Mouse (Mus musculus) heart, embryonic 13.5 days (tissue): Measurements from ENCODE around the gene Myzap. TPM values are rescaled to one million over a fixed set of nuclear protein-coding genes. Genes with fewer than 3 reads are reported as not detected.
"Not testable (repeated sequence)": the region's sequence is repeated elsewhere in the genome, so short reads cannot be mapped to it uniquely, and the experiment has no call there.

Experiments used
- ATAC-seq: fragments of 200-750 bp; cut with Nextera tagmentation; 2 replicates; pipeline ENCODE4 v1.8.0; 2017; ENCODE audit warnings: moderate TSS enrichment; ENCODE audit not compliant: insufficient number of reproducible peaks, low FRiP score, low TSS enrichment; ENCODE audit errors: extremely low read depth
- H3K27ac ChIP-seq: fragments of 300-500 bp; sonication (generic); replicated peaks from 2 replicates; pipeline ENCODE4 v1.5.1; 2015; ENCODE audit warnings: moderate library complexity, mild to moderate bottlenecking, inconsistent platforms
- H3K27me3 ChIP-seq: fragments of 300-500 bp; sonication (generic); replicated peaks from 2 replicates; pipeline ENCODE4 v1.6.1; 2015; ENCODE audit warnings: mild to moderate bottlenecking, inconsistent platforms
- H3K36me3 ChIP-seq: fragments of 300-500 bp; sonication (generic); 2 replicates; pipeline ENCODE4 v1.6.1; 2015; ENCODE audit warnings: mild to moderate bottlenecking, inconsistent platforms
- H3K4me1 ChIP-seq: fragments of 300-500 bp; sonication (generic); 2 replicates; pipeline ENCODE4 v1.6.1; 2015; ENCODE audit warnings: inconsistent platforms
- H3K4me2 ChIP-seq: fragments of 300-500 bp; sonication (generic); 2 replicates; pipeline ENCODE4 v1.6.1; 2015; ENCODE audit warnings: inconsistent platforms, mild to moderate bottlenecking, moderate library complexity
- H3K4me3 ChIP-seq: fragments of 300-500 bp; sonication (generic); 2 replicates; pipeline ENCODE4 v1.5.1; 2015; ENCODE audit warnings: moderate library complexity, mild to moderate bottlenecking, inconsistent platforms
- H3K9ac ChIP-seq: fragments of 300-500 bp; sonication (generic); 2 replicates; pipeline ENCODE4 v1.6.1; 2015; ENCODE audit warnings: inconsistent platforms, mild to moderate bottlenecking, moderate library complexity
- H3K9me3 ChIP-seq: fragments of 300-500 bp; sonication (generic); 2 replicates; pipeline ENCODE4 v1.6.1; 2016; ENCODE audit warnings: inconsistent platforms
- WGBS: fragments of 180-500 bp; shearing (Covaris S2); methylation state at CpG from one replicate; pipeline ENCODE4 v1.1.7; 2015; ENCODE audit warnings: mixed read lengths; 5-methylcytosine and 5-hydroxymethylcytosine counted together
- polyA plus RNA-seq: library from polyadenylated mRNA; unstranded; fragments of >200 nt; fragmentation: Nextera tagmentation; extraction: Ambion mirVana; gene quantifications from 2 replicates; pipeline ENCODE4 v1.2.1, GENCODE M21; 2015

Gene Myzap
- polyA plus RNA-seq, 1 experiment from 2014 or later: 72.1 TPM

DNA sequence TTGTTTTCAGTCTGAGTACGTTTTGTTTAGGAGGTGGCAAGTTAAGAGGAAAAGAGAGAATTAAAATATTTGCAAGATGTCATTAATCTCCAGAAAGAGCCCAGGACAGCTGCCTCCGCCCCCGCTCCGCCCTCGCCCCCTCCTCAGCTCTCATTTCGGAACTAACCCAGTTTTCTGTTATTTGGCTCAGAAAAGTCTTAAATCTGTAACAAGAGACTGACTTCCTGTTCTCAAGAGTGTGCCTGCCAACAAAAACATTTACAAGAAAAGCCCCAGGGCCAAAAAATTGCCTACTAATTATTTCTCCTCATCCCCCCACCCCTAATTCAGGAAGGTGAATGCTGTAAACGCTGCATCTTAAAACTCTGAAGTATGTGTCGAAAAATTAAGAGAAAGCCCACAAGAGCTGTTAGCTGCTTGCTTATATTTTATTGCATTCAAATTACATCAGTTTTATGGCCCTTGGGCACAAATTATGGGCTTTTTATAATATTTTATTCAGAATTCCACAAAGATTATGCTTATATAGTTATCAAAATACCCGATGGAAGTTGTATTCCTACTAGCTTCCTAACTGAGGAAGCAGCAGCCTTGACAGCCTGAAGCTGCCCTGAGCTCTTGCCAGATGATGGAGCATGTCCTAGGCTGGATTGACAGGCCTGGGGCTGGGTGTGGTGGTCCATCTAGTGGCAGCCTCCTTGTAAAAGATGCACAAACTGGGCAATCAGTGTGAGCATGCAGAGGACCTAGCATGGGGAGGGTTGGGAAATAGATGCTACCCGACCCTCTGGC lies 93.6 kb downstream of the Myzap start:
- no peak overlapping the region for H3K4me2 ChIP-seq
- 45% methylated on average over 10 of the region's 10 CpGs for WGBS
- ATAC-seq: no peak

DNA sequence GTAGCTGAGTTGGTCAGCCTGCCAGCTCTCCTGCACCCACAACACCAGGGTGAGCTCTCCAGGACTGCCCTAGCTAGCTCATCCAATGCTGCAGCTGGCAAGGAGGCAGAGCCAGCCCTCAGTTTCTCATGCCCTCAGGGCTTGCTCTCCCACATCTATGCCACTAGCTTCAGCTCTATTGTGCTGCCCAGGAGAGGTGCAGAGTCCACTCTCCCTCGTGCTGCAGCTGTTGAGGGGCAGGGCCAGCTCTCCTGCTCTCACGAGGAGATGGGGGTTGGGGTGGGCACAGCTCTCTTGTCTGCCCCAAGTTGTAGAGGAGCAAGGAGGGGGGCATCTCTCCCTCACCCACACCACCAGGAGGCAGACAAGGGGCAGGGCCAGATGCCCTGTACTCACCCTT lies 95.5 kb downstream of the Myzap start:
- WGBS: 50% methylated on average over 2 of the region's 2 CpGs
- peaks cover 33% of the 10 kb centered on the region for H3K4me1 ChIP-seq
- no peak overlapping the region for H3K4me3 ChIP-seq
- H3K27me3 ChIP-seq: no peaks in the 10 kb centered on the region
- no peak for ATAC-seq
- H3K36me3 ChIP-seq: peaks cover 10% of the 10 kb centered on the region
- H3K4me2 ChIP-seq: no peak overlapping the region
- no peak overlapping the region for H3K27ac ChIP-seq
- H3K9me3 ChIP-seq: no peaks in the 10 kb centered on the region
- no peak overlapping the region for H3K9ac ChIP-seq

More for the DNA sequence above, 93.6 kb downstream of the Myzap start:
- no peaks in the 10 kb centered on the region for H3K27me3 ChIP-seq
- H3K27ac ChIP-seq: peak overlapping the region; percentile 54; the same call in 1 of the 2 replicates
- H3K4me1 ChIP-seq: peaks cover 28% of the 10 kb centered on the region
- H3K9ac ChIP-seq: no peak overlapping the region
- peaks cover 26% of the 10 kb centered on the region for H3K36me3 ChIP-seq
- no peak overlapping the region for H3K4me3 ChIP-seq
- H3K9me3 ChIP-seq: no peaks in the 10 kb centered on the region

DNA sequence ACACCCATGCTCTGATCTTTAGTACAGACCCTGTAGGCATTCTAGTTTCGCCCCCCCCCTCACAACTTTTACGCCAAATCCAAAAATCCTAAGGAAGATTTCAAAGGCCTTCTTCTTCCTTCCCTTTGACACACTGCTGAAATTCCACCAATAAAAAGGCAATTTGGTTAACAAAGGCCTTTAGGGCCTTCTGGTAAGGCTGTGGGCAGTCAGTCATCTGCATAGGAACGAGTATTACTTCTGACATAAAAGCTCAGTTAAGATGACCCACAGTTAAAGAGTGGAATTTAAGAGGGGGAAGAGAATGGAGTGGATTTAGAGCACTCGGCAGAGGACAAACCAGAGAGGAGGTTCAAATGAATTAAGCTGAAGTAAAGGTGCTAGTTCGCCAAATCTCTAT lies 98.4 kb downstream of the Myzap start:
- H3K9me3 ChIP-seq: no peaks in the 10 kb centered on the region
- H3K27ac ChIP-seq: no peak overlapping the region
- H3K36me3 ChIP-seq: no peaks in the 10 kb centered on the region
- peaks cover 29% of the 10 kb centered on the region for H3K4me1 ChIP-seq
- WGBS: 79% methylated on average over 5 of the region's 5 CpGs
- ATAC-seq: no peak
- H3K4me2 ChIP-seq: no peak overlapping the region
- no peak overlapping the region for H3K9ac ChIP-seq
- no peak overlapping the region for H3K4me3 ChIP-seq
- no peaks in the 10 kb centered on the region for H3K27me3 ChIP-seq

DNA sequence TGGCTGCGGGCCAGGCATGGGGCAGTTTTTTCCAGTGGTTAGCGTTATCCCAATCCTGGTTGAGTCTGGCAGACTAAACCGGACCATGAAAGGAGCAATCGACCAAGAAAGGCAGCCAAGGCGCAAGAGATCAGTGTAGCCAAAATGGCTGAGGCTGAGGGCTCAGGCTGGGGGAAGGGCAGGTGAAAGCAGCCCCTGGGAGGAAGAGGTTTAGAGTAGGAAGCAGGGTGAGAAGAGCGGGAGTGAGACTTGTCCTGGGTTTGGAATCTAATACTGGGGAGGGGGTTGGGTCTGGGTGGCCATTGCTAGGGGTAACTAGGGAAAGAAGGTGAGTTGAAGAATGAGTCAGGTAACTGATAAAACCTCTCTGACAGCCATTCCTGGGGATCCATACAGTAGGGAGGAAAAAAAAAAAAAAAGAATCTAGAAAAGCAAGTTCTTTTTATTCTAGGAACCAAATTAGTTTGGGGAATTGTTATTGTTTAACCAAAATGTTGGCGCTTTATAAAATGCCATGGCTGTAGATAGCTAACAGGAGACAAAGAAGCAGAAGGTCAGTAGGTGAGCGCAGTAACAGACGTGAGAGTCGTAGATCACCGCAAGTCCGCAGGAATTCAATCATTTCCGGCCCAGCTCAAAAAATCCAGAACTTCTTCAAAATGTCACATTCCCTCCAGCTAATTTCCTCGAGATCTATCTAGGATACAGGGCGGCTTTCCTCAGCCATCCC lies 99.7 kb downstream of the Myzap start:
- H3K4me3 ChIP-seq: no peak overlapping the region
- H3K27me3 ChIP-seq: no peaks in the 10 kb centered on the region
- no peak overlapping the region for H3K27ac ChIP-seq
- H3K4me2 ChIP-seq: no peak overlapping the region
- 70% methylated on average over 15 of the region's 15 CpGs for WGBS
- no peaks in the 10 kb centered on the region for H3K9me3 ChIP-seq
- H3K36me3 ChIP-seq: no peaks in the 10 kb centered on the region
- H3K9ac ChIP-seq: no peak overlapping the region
- ATAC-seq: no peak
- H3K4me1 ChIP-seq: peaks cover 24% of the 10 kb centered on the region

DNA sequence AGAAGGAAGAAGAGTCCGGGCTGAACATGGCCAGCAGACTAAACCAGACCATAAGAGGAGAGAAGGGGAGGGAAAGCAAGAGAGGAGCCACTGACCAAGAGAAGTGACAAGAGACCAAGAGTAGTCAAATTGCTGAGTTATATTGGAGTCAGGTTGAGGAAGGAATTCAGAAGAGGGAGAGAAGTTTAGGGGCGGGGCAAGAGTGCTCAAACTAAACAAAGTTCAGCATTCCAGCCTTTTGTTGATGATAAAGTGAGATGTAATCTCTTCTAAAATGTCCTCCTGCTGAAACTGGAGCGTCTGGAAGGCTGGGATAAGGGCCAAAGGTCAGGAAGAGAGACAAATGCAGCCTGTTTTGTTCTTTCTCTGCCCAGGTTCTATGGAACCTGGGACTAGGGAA lies 102.1 kb downstream of the Myzap start:
- no peaks in the 10 kb centered on the region for H3K36me3 ChIP-seq
- no peak for ATAC-seq
- H3K4me3 ChIP-seq: no peak overlapping the region
- H3K27me3 ChIP-seq: no peaks in the 10 kb centered on the region
- H3K9me3 ChIP-seq: no peaks in the 10 kb centered on the region
- H3K9ac ChIP-seq: no peak overlapping the region
- H3K27ac ChIP-seq: no peak overlapping the region
- peaks cover 21% of the 10 kb centered on the region for H3K4me1 ChIP-seq
- WGBS: 51% methylated on average over 3 of the region's 3 CpGs
- no peak overlapping the region for H3K4me2 ChIP-seq

DNA sequence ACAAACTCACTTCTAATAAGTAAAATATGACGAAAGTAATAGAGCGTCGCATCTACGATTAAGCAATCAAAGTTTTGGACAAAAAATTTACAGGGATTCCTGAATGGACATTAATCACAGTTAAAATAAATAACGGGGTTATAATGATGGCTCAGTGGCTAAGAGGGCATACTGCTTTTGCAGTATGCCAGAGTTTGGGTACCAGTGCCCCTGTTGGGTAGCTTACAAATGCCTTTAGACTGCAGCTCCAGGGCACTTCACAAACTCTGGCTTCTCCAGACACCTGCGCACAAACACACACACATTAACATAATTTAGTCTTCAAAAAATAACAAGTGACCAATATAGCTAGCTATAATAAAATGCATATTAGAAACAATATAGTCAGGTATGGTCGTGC lies 106.0 kb downstream of the Myzap start:
- WGBS: 43% methylated on average over 7 of the region's 7 CpGs
- peak overlapping the region; percentile 100 for H3K4me3 ChIP-seq
- H3K9ac ChIP-seq: peak overlapping the region; percentile 100; the same call in 1 of the 2 replicates
- no peak for ATAC-seq
- peaks cover 29% of the 10 kb centered on the region for H3K36me3 ChIP-seq
- H3K9me3 ChIP-seq: no peaks in the 10 kb centered on the region
- H3K4me1 ChIP-seq: peaks cover 29% of the 10 kb centered on the region
- peak overlapping the region; percentile 99 for H3K27ac ChIP-seq
- H3K27me3 ChIP-seq: no peaks in the 10 kb centered on the region
- peak overlapping the region; percentile 73 for H3K4me2 ChIP-seq

DNA sequence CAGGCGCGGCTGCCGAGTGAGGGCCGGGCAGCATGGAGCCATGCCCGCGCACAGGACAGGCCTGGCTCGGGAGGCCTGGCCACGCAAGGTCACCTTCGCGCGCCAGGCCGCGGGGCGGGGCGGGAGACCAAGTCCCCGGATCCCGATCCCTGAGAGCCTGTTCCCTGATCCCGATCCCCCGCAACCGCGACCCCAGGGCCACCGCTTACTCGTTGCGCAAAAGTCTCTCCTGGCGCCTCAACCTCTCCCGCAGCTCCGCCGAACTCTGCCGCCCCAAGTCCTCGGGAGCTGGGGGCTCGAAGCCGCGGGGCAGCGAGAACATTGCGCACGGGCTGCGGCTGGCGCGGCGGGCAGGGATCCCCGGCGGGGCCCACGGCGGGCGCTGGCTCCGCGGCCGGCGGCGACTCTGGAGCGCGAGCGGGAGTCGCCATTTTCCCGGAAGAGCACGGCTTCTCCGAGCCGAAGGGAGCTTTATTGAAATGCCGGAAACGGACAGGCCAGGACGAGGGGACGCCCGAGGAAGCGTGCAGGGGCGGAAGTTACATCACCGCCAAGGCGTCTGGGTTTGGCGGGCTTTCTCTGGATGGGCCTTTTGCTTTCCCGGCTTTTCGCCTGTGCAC lies 106.6 kb downstream of the Myzap start, which contains the start of gene Polr2m:
TSS of gene Polr2m (minus strand) at position 461 of the 620 bp plus-strand sequence.
- under 1% methylated on average over 70 of the region's 70 CpGs for whole genome bisulfite sequencing
- H3K27ac ChIP-seq: peak within 1 kb of the TSS; percentile 99
- ATAC-seq: peak; percentile 87
- H3K27me3 ChIP-seq: no peaks in the 10 kb centered on the region
- H3K9me3 ChIP-seq: no peaks in the 10 kb centered on the region
- H3K4me3 ChIP-seq: peak within 1 kb of the TSS; percentile 100
- peaks cover 34% of the 10 kb centered on the region for H3K36me3 ChIP-seq
- H3K4me2 ChIP-seq: peak within 1 kb of the TSS; percentile 73
- H3K4me1 ChIP-seq: peaks cover 34% of the 10 kb centered on the region
- peak within 1 kb of the TSS; percentile 100 for H3K9ac ChIP-seq

DNA sequence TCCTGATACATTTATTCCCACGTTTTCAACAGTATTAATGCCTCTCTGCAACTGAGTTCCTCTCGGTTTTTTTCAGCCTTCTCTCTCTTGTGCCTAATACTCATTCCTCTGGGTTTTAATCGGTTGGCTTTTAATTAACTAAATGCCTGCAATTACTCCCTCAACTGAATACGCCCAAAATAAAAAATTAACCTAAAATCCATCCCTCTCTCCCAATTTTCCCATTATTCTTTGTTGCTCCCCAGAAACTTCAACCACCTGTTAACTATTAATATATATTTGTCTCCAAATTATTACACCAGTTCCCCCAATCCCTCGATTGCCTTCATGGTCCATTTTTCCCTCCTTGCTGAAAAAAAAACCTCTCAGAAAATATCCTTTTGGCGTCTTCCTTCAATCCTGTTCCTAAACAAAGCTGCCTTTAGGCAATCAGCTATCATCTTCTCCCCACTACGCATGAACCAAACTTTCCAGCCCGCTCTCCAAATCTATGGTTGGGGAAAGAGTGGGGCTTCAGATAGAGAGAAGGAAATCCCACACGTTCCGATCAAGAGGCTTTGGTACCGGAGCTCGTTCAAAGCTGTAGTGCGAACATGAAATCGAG lies 107.2 kb downstream of the Myzap start:
- H3K4me2 ChIP-seq: peak overlapping the region; percentile 73
- no peak for ATAC-seq
- H3K27me3 ChIP-seq: no peaks in the 10 kb centered on the region
- H3K27ac ChIP-seq: peak overlapping the region; percentile 99
- H3K4me1 ChIP-seq: peaks cover 41% of the 10 kb centered on the region
- peaks cover 40% of the 10 kb centered on the region for H3K36me3 ChIP-seq
- WGBS: 2% methylated on average over 14 of the region's 14 CpGs
- H3K9me3 ChIP-seq: no peaks in the 10 kb centered on the region
- H3K4me3 ChIP-seq: peak overlapping the region; percentile 100
- H3K9ac ChIP-seq: peak overlapping the region; percentile 100

DNA sequence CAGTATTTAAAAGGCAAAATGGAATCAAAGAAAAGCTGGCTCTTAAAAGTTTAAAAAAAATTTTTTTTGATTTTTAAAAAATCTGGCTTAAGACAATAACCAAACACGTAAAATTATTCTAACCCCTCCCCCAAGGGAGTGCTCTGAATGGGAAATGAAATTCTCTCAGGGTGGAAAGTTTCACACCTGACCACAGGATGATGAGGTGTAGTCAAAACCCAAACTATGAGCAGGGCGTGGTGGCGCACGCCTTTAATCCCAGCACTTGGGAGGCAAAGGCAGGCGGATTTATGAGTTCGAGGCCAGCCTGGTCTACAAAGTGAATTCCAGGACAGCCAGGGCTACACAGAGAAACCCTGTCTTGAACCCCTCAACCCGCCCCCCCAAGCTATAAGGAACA lies 108.3 kb downstream of the Myzap start:
- ATAC-seq, H3K9me3 ChIP-seq, H3K27me3 ChIP-seq, H3K27ac ChIP-seq: not testable (repeated sequence)
- Histone ChIP-seq H3K9ac (peak overlapping the region; percentile 100; the same call in 1 of the 2 replicates), H3K4me1 (peaks cover 47% of the 10 kb centered on the region), H3K4me2 (peak overlapping the region; percentile 73), H3K36me3 (peaks cover 51% of the 10 kb centered on the region), H3K4me3 (peak overlapping the region; percentile 100)
- 86% methylated on average over 7 of the region's 7 CpGs for WGBS

DNA sequence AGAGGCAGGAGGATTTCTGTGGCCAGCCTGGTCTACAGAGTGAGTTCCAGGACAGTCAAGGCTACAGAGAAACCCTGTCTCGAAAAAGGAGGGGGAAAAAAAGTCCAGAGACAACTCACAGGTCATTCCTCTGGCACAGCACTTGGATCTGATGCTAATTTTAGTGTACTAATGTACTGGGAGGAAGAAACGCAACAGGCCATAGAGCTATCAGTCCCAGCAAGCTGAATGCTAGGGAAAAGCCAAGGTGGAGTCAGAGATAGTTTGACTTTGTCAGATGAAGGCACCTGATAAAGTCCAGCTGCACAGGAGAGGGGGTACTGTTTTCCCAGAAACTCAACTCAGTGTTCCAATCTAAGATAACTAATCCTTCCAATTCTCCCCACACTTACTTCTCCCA lies 111.9 kb downstream of the Myzap start:
- 43% methylated on average over 2 of the region's 2 CpGs for WGBS
- peaks cover 45% of the 10 kb centered on the region for H3K4me1 ChIP-seq
- H3K27ac ChIP-seq: no peak overlapping the region; the same call in 1 of the 2 replicates
- H3K9ac ChIP-seq: no peak overlapping the region
- peaks cover 3% of the 10 kb centered on the region; the same call in 1 of the 2 replicates for H3K9me3 ChIP-seq
- H3K4me3 ChIP-seq: no peak overlapping the region
- H3K36me3 ChIP-seq: peaks cover 84% of the 10 kb centered on the region
- no peak overlapping the region for H3K4me2 ChIP-seq
- H3K27me3 ChIP-seq: no peaks in the 10 kb centered on the region
- no peak for ATAC-seq

DNA sequence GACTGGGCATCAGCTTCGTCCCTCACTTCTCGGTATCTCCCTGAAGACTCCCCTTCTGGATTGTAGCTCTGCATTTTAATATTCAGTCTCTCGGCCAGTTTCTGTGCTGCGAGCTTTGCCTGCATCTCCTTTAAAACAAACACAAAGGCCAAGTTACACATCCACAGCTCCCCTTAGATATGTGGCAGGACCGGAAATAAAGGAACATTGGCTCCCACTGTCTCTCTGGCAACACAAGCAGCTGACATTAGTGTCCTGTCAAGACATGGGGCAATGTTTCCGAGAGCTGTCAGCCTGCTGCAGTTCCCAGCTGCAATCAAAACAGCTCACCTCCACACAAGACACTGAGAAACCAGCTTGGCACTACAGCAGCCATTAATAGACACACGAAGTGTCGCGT lies 112.7 kb downstream of the Myzap start:
- no peak overlapping the region for H3K4me2 ChIP-seq
- H3K9me3 ChIP-seq: peaks cover 3% of the 10 kb centered on the region; the same call in 1 of the 2 replicates
- H3K27me3 ChIP-seq: no peaks in the 10 kb centered on the region
- WGBS: 79% methylated on average over 9 of the region's 9 CpGs
- H3K36me3 ChIP-seq: peaks cover 93% of the 10 kb centered on the region
- no peak overlapping the region for H3K27ac ChIP-seq
- H3K9ac ChIP-seq: no peak overlapping the region
- no peak overlapping the region for H3K4me3 ChIP-seq
- no peak for ATAC-seq
- peaks cover 44% of the 10 kb centered on the region for H3K4me1 ChIP-seq
